Mouse (Mus musculus): ENCODE data around the gene Gtf2e1. TPM values are rescaled to one million over a fixed set of nuclear protein-coding genes. Genes with fewer than 3 reads are reported as not detected.

The Gtf2e1 gene
- not detected in 2 replicates for polyA plus RNA-seq (2012; ENCODE audit: insufficient read depth, insufficient read length, low replicate concordance, missing spikeins)

DNA sequence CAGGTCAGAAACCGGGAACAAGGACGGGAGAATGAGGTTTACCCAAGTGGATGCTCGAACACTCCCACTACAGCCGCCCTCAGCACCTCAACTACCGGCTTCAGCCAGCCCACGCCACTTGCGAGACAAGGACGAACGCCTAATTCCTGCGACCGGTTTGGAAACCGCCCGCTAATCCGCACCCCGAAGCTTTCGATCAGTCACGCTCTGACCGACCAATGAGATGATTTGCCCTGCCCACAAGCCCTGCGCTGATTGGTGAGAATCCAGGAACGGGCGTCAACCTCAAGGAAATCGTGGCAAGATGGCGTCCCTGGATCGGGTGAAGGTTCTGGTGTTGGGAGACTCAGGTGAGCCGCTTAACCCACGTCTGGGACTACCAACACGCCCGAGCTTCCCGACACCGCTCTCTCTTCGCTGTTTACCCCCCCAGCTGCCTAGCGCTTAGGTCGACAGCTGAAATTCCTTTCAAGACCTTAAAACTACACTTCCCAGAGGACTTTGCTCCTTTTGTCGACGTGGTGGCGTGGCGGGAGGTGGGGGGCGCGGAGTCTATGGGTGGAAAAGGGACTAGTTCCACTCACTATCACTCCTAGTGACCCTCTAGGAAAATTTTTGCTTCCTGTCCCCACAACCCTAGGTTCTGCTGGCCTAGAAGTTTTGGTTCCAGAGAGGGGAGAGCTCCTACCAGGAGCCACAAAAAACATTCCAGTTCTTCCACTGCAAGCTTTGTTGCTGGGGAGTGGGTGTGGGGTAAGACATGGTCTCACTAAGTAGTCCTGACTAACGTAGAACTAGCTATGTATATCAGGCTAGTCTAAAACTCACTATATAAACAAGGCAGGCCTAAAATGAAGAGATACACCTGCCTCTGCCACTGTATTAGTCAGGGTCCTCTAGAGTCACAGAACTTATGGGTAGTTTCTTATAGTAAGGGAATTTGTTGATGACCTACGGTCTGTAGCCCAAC is at the start of gene Gtf2e1, which contains the start of gene Rabl3:
Gene Gtf2e1, minus strand, starts transcription at position 179 of the 970 bp plus-strand sequence.
Gene Rabl3, plus strand, starts transcription at position 275 of the 970 bp plus-strand sequence.
- peak within 1 kb of the TSS; percentile 92 for H3K27ac ChIP-seq (ENCODE audit: insufficient read depth, low read depth, low read length)
- peak within 1 kb of the TSS; percentile 86 for H3K4me3 ChIP-seq (ENCODE audit: insufficient read depth, low read depth, low read length)
- WGBS: 2% methylated on average over 41 of the region's 41 CpGs
- peak; percentile 59; the same call in 1 of the 2 replicates for TF ChIP-seq POLR2A (IDR thresholded peaks at IDR 0.05; ENCODE audit: insufficient read depth, low read depth, low read length)
- TF ChIP-seq CTCF (IDR thresholded peaks at IDR 0.05; ENCODE audit: insufficient read depth, low read depth, low read length): no peak
- peaks cover 6% of the 10 kb centered on the region; the same call in 1 of the 2 replicates for H3K4me1 ChIP-seq (ENCODE audit: control insufficient read depth, insufficient read depth, low read length)

DNA sequence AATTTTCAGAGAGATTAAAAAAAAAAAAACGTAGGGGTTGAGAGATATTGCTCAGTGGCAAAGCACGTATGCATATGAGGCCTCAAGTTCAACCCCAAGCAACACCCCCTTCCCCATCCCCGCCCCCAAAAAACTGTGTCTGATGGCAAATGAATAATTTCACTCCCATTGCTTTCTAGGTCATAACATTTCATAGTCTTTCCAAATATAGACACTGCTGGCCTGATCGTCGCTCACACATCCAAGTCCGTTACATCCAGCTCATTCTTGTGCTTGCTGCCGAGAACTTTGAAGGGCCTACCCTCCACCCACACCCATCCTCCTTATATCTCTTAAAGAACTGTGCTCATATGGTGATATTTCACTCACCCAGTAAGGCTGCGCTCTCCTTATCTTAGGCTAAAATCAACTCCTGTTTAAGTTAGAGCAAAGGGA is 45.6 kb upstream of the Gtf2e1 start:
- Histone ChIP-seq H3K4me3 (ENCODE audit: insufficient read depth, low read depth, low read length) (no peak overlapping the region), H3K27ac (ENCODE audit: insufficient read depth, low read depth, low read length) (peak overlapping the region; percentile 98), H3K4me1 (ENCODE audit: control insufficient read depth, insufficient read depth, low read length) (peaks cover 17% of the 10 kb centered on the region)
- TF ChIP-seq POLR2A (IDR thresholded peaks at IDR 0.05; ENCODE audit: insufficient read depth, low read depth, low read length): no peak
- TF ChIP-seq CTCF (IDR thresholded peaks at IDR 0.05; ENCODE audit: insufficient read depth, low read depth, low read length): no peak
- WGBS: 44% methylated on average over 8 of the region's 8 CpGs

DNA sequence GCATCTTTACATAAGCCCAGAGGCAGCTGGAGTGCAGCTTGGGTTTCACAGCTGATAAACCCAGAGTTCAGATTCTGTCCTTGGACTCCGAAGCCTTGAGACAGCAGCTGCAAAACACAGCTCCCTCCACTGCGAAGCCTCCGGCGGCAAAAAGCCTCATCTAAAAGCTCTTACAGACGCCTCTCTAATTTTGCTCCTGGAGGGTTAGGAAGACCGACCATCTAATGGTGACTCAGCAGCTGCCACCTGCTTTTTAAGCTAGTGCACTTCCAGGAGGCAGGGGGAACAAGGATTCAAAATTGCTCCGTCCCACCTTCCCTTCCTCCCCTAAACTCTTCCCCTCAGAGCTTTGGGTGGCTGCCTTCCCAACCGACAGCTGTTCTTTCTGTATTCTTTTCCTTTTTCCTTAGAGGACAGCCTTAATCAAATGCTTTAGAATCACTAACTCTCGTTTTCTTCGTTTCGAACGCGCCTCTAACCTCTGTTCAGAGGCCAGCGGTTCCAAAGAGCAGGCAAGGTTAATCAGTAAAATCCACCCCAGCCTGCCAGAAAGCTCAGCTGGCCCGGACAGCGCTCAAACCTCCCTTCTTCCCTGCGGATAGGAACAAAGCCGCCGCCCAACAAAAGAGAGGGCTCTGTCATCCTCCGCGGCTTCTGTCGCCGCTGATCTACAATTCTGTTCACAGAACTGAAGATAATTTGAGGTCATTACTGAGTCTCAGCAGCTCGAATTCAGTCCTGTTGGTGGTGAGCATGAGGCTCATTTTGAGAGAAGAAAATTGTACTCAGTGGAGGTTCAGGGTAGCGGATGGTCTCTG is 44.8 kb upstream of the Gtf2e1 start:
- Histone ChIP-seq H3K4me3 (ENCODE audit: insufficient read depth, low read depth, low read length) (peak overlapping the region; percentile 32), H3K4me1 (ENCODE audit: control insufficient read depth, insufficient read depth, low read length) (peaks cover 14% of the 10 kb centered on the region), H3K27ac (ENCODE audit: insufficient read depth, low read depth, low read length) (peak overlapping the region; percentile 98)
- TF ChIP-seq POLR2A (IDR thresholded peaks at IDR 0.05; ENCODE audit: insufficient read depth, low read depth, low read length) (no peak), CTCF (IDR thresholded peaks at IDR 0.05; ENCODE audit: insufficient read depth, low read depth, low read length) (no peak)
- 3% methylated on average over 25 of the region's 25 CpGs for WGBS

GRCm38 (mm10) chr16:37583801-37584200 is 44.2 kb upstream of the Gtf2e1 start:
- no peak overlapping the region for H3K4me3 ChIP-seq (ENCODE audit: insufficient read depth, low read depth, low read length)
- WGBS: 21% methylated on average over 6 of the region's 6 CpGs
- H3K27ac ChIP-seq (ENCODE audit: insufficient read depth, low read depth, low read length): peak overlapping the region; percentile 98
- TF ChIP-seq POLR2A (IDR thresholded peaks at IDR 0.05; ENCODE audit: insufficient read depth, low read depth, low read length): no peak
- no peak for TF ChIP-seq CTCF (IDR thresholded peaks at IDR 0.05; ENCODE audit: insufficient read depth, low read depth, low read length)
- peaks cover 14% of the 10 kb centered on the region for H3K4me1 ChIP-seq (ENCODE audit: control insufficient read depth, insufficient read depth, low read length)

- 79% methylated on average over 3 of the region's 3 CpGs for WGBS
- peaks cover 14% of the 10 kb centered on the region for H3K4me1 ChIP-seq (ENCODE audit: control insufficient read depth, insufficient read depth, low read length)
- H3K4me3 ChIP-seq (ENCODE audit: insufficient read depth, low read depth, low read length): no peak overlapping the region
- H3K27ac ChIP-seq (ENCODE audit: insufficient read depth, low read depth, low read length): peak overlapping the region; percentile 98
- TF ChIP-seq POLR2A (IDR thresholded peaks at IDR 0.05; ENCODE audit: insufficient read depth, low read depth, low read length) (no peak), CTCF (IDR thresholded peaks at IDR 0.05; ENCODE audit: insufficient read depth, low read depth, low read length) (no peak)
Observed at GRCm38 (mm10) chr16:37583306-37583705, 43.7 kb upstream of the Gtf2e1 start.

DNA sequence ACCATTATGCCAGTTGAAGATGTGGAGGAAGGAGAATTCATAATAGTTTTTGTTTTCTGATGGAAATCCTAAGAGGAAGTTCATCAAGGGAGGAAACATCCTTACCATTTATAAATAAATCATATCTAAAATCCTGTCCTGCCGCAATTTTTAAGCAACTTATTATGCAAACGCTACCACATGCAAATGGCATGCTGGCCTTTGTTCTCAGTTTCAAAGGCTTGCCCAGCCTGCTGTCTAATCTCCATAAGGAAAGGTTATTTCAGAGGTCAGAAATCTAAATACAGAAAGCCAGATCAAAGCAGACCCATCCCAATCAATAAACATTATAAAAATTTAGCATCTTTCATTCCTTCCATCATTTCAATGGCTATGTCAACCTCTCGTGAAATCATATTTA is 42.3 kb upstream of the Gtf2e1 start:
- H3K4me1 ChIP-seq (ENCODE audit: control insufficient read depth, insufficient read depth, low read length): peaks cover 13% of the 10 kb centered on the region
- TF ChIP-seq POLR2A (IDR thresholded peaks at IDR 0.05; ENCODE audit: insufficient read depth, low read depth, low read length) (no peak), CTCF (IDR thresholded peaks at IDR 0.05; ENCODE audit: insufficient read depth, low read depth, low read length) (no peak)
- 78% methylated on average over 3 of the region's 3 CpGs for WGBS
- no peak overlapping the region for H3K27ac ChIP-seq (ENCODE audit: insufficient read depth, low read depth, low read length)
- H3K4me3 ChIP-seq (ENCODE audit: insufficient read depth, low read depth, low read length): no peak overlapping the region

- no peak overlapping the region for H3K27ac ChIP-seq (ENCODE audit: insufficient read depth, low read depth, low read length)
- WGBS: 91% methylated on average over 4 of the region's 4 CpGs
- H3K4me1 ChIP-seq (ENCODE audit: control insufficient read depth, insufficient read depth, low read length): peaks cover 14% of the 10 kb centered on the region
- no peak for TF ChIP-seq CTCF (IDR thresholded peaks at IDR 0.05; ENCODE audit: insufficient read depth, low read depth, low read length)
- no peak for TF ChIP-seq POLR2A (IDR thresholded peaks at IDR 0.05; ENCODE audit: insufficient read depth, low read depth, low read length)
- H3K4me3 ChIP-seq (ENCODE audit: insufficient read depth, low read depth, low read length): no peak overlapping the region
Observed at GRCm38 (mm10) chr16:37580651-37581050, 41.1 kb upstream of the Gtf2e1 start.

DNA sequence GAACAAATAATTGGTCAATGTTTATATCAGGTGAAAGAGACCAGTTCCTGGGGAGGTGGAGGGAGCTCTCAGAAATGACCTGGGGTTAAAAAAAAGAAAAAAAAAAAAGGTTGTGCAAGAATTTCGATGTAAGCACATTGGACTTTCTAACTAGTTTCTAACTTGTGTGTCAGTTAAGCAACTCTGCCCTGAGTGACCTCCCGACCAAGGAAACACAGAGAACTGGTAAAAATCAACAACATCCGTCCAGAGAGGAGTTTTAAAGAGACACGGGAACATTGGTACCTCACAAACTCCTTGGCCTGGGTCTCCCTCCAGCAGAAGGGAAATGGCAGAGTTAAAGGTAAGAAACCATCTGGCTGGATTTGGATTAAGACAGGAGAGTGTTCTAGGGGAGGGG is 40.4 kb upstream of the Gtf2e1 start, which contains the start of gene Hgd:
Gene Hgd, plus strand, starts transcription at position 160 of the 400 bp plus-strand sequence.
- no peak within 1 kb of the TSS for H3K4me3 ChIP-seq (ENCODE audit: insufficient read depth, low read depth, low read length)
- H3K27ac ChIP-seq (ENCODE audit: insufficient read depth, low read depth, low read length): no peak within 1 kb of the TSS
- 82% methylated on average over 4 of the region's 4 CpGs for WGBS
- peaks cover 12% of the 10 kb centered on the region for H3K4me1 ChIP-seq (ENCODE audit: control insufficient read depth, insufficient read depth, low read length)
- TF ChIP-seq POLR2A (IDR thresholded peaks at IDR 0.05; ENCODE audit: insufficient read depth, low read depth, low read length) (no peak), CTCF (IDR thresholded peaks at IDR 0.05; ENCODE audit: insufficient read depth, low read depth, low read length) (no peak)
